Mouse (Mus musculus): Measurements from ENCODE around the gene Gm14147. TPM values are rescaled to one million over a fixed set of nuclear protein-coding genes. Genes with fewer than 3 reads are reported as not detected.
"Not testable (repeated sequence)": the region's sequence is repeated elsewhere in the genome, so short reads cannot be mapped to it uniquely, and the experiment has no call there.

The Gm14147 gene
- total RNA-seq (2021) = not detected
- long read RNA-seq, experiment 1 = 0 reads
- long read RNA-seq, experiment 2 = 0 reads

GRCm38 (mm10) chr2:151097945-151098344, at the start of gene Gm14147:
Gene Gm14147, plus strand, starts transcription at chr2:151098245.
- not testable (repeated sequence) for DNase-seq

- DNase-seq = no peak
Measured at GRCm38 (mm10) chr2:151056637-151057036, 41.4 kb upstream of the Gm14147 start.

- not testable (repeated sequence) for DNase-seq
Measured at GRCm38 (mm10) chr2:151092250-151092649, 5.8 kb upstream of the Gm14147 start, which contains the start of gene Gm14151. Gene Gm14151, minus strand, starts transcription at chr2:151092350.

Other genes with a start within 250 kb of the Gm14147 start
- 10 to 100 TPM; 40.3 to 48.8 TPM for gene Abhd12, start 193.5 kb upstream of the Gm14147 start, total RNA-seq (2021)
- 1 to 10 TPM; 2.7 to 3.3 TPM for gene Gins1, start 192.8 kb upstream of the Gm14147 start, total RNA-seq (2021)
- 1 to 10 TPM; 2.3 to 3.3 TPM for gene Ninl, start 58.9 kb upstream of the Gm14147 start, total RNA-seq (2021)
- gene Nanp, start 58.8 kb upstream of the Gm14147 start, total RNA-seq (2021) = 1 to 10 TPM in 1 of 2 experiments, under 1 TPM in 1; 0.69 to 1.8 TPM
- not detected for gene Gm14151, start 5.9 kb upstream of the Gm14147 start, total RNA-seq (2021)

All from heart, adult 18-20 months (tissue).